Mouse (Mus musculus): ENCODE data around the gene Mab21l1.

Gene Mab21l1

DNA sequence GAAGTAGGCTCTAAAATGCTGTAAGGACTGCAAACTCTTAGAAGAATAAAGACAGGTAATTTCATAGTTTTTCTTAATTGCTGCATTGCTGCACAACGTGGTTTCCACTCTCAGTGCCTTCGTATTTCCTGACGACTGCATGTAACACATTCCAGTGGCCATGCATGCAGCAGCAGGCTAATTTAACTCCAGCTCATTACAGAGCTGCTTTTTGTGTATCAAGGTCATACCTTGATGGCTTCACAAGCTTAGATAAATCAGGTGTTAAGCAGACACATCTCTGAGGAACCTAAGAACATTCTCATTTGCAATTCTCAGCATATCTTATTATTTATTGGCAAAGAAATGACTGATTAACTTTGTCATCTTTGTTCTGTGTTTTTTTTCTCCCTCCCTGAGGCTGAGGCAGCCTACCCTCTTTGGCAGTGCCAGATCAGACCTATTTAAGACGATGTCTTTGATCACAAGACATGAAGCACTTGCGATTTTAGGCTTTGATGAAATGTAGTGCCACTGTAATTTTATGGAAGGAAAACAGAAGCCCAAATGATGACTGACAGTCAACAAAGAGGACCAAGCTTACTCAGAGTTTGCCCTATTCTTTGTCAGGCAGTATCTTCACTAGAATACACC is 32.8 kb downstream of the Mab21l1 start:
- in situ Hi-C loops (cut with MboI, MseI) = no loop called here

GRCm38 (mm10) chr3:55816096-55816495 is 33.8 kb downstream of the Mab21l1 start:
- in situ Hi-C loops (cut with MboI, MseI) = no loop called here

DNA sequence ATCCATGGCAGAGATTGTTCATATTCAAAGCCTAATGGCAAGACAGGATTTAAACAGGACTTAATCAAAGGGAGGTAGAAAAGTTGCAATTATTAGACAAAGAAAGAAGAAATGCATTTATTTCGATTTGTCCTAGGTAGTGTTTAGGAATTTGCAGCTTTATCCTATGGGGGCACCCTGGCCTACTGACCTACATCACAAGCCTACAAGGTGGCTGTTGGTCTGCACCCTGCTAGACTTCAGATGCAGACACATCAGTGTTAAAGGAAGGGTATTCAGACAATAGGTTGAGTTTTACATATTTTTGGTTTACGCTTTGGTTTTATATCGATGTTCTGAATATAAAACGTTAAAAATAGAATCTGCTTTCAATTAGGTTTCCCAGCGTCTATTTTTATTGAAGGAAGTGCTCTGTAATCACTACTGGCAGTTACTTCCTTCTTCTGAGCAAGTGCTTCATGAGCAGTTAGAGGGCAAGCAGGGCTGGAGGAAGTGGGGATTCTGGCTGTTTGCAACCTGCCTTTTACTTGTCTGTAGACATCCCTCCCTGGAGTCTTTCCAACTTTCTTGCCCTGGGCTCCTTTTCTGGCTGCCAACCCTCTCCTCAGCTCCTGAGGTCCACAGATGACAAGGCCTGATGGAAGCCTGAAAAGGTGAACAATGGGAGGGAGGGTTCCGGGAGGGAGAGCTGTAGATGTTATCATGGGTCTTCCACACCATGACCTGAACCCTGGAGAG is 34.5 kb downstream of the Mab21l1 start:
- in situ Hi-C loops (cut with MboI, MseI) = no loop called here

GRCm38 (mm10) chr3:55818082-55818481 is 35.8 kb downstream of the Mab21l1 start:
- in situ Hi-C loops (cut with MboI, MseI) = no loop called here

- in situ Hi-C loops (cut with MboI, MseI) = no loop called here
These were observed 37.3 kb downstream of the Mab21l1 start for GRCm38 (mm10) chr3:55819598-55819997.

- in situ Hi-C loops (cut with MboI, MseI) = no loop called here
These were observed 42.6 kb downstream of the Mab21l1 start for GRCm38 (mm10) chr3:55824864-55825263.

- in situ Hi-C loops (cut with MboI, MseI) = no loop called here
These were observed 46.4 kb downstream of the Mab21l1 start for GRCm38 (mm10) chr3:55828481-55829256.

DNA sequence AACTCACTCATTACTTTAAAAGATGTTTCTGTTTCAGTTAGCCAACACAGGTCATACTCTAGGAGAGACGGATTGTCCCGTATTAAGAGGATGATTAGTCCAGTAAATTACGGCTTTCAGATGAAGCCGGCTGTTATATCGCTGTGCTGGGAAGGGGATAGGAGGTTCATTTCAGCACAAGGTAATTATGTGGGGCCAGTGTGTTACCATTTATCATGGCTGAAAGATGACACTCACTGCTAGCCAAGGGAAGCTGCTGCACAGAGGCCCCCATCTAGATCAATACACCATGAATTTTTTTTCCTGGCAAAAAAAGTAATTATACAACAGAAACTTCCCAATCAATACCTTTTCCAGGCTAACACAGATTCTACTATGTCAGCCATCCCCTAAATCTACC is 47.9 kb downstream of the Mab21l1 start:
- in situ Hi-C loops (cut with MboI, MseI) = no loop called here
